Mouse (Mus musculus) megakaryocyte, embryonic 14.5 days (primary cell): ENCODE measurements at regions not wholly inside any gene's neighbourhood (a gene's known extent, or its start where the extent isn't known, plus 50 kb on each side); places are given as distances from the start of the nearest gene placed in this dataset.

ENCODE experiments used
- H3K27me3 ChIP-seq: replicated peaks from 2 replicates; pipeline ENCODE3; 2012; ENCODE audit warnings: inconsistent platforms
- H3K36me3 ChIP-seq: replicated peaks from 2 replicates; pipeline ENCODE3; 2012; ENCODE audit warnings: low read length, inconsistent platforms, mixed read lengths
- H3K4me1 ChIP-seq: 2 replicates; pipeline ENCODE4 v1.6.1; 2012; ENCODE audit warnings: inconsistent platforms
- H3K4me3 ChIP-seq: replicated peaks from 2 replicates; pipeline ENCODE3; 2012; ENCODE audit warnings: moderate library complexity, mild to moderate bottlenecking, inconsistent platforms
- H3K9me3 ChIP-seq: 2 replicates; pipeline ENCODE4 v1.6.1; 2012; ENCODE audit warnings: inconsistent platforms
- FLI1 ChIP-seq: IDR thresholded peaks from 2 replicates; pipeline ENCODE4 v1.6.1; 2012; ENCODE audit warnings: low read length, inconsistent platforms, mixed read lengths
- GATA1 ChIP-seq: IDR thresholded peaks from 3 replicates; pipeline ENCODE4 v1.6.1; 2012; ENCODE audit warnings: mixed read lengths, low read length, inconsistent platforms, borderline replicate concordance

- Histone ChIP-seq H3K27me3 (no peaks in the 10 kb centered on the region), H3K36me3 (no peaks in the 10 kb centered on the region), H3K9me3 (no peaks in the 10 kb centered on the region), H3K4me1 (peaks cover 62% of the 10 kb centered on the region), H3K4me3 (no peak overlapping the region)
- TF ChIP-seq FLI1 (no peak), GATA1 (no peak)
These were observed 908.3 kb upstream of the Lrrc6 start for GRCm38 (mm10) chr15:67408871-67409559.

- no peak for TF ChIP-seq GATA1
- no peak for TF ChIP-seq FLI1
- Histone ChIP-seq H3K36me3 (no peaks in the 10 kb centered on the region), H3K4me1 (peaks cover 46% of the 10 kb centered on the region), H3K27me3 (no peaks in the 10 kb centered on the region), H3K4me3 (no peak overlapping the region), H3K9me3 (no peaks in the 10 kb centered on the region)
These were observed 906.5 kb upstream of the Lrrc6 start for GRCm38 (mm10) chr15:67407244-67407643.

GRCm38 (mm10) chr15:67405523-67405922, 904.8 kb upstream of the Lrrc6 start:
- peaks cover 33% of the 10 kb centered on the region for H3K4me1 ChIP-seq
- H3K9me3 ChIP-seq: no peaks in the 10 kb centered on the region
- H3K36me3 ChIP-seq: no peaks in the 10 kb centered on the region
- no peak overlapping the region for H3K4me3 ChIP-seq
- no peaks in the 10 kb centered on the region for H3K27me3 ChIP-seq
- TF ChIP-seq GATA1 (no peak), FLI1 (no peak)

GRCm38 (mm10) chr15:67405011-67405410, 904.3 kb upstream of the Lrrc6 start:
- no peaks in the 10 kb centered on the region for H3K9me3 ChIP-seq
- no peaks in the 10 kb centered on the region for H3K27me3 ChIP-seq
- H3K36me3 ChIP-seq: no peaks in the 10 kb centered on the region
- TF ChIP-seq FLI1: no peak
- no peak for TF ChIP-seq GATA1
- H3K4me1 ChIP-seq: peaks cover 28% of the 10 kb centered on the region
- H3K4me3 ChIP-seq: no peak overlapping the region

GRCm38 (mm10) chr15:67402310-67402709, 901.6 kb upstream of the Lrrc6 start:
- no peak for TF ChIP-seq GATA1
- TF ChIP-seq FLI1: no peak
- peaks cover 22% of the 10 kb centered on the region for H3K4me1 ChIP-seq

GRCm38 (mm10) chr15:67397269-67397668, 896.6 kb upstream of the Lrrc6 start:
- TF ChIP-seq GATA1: no peak
- no peak for TF ChIP-seq FLI1
- Histone ChIP-seq H3K4me3 (no peak overlapping the region), H3K27me3 (no peaks in the 10 kb centered on the region), H3K36me3 (no peaks in the 10 kb centered on the region), H3K4me1 (peaks cover 13% of the 10 kb centered on the region), H3K9me3 (no peaks in the 10 kb centered on the region)

More at GRCm38 (mm10) chr15:67402310-67402709, 901.6 kb upstream of the Lrrc6 start:
- H3K4me3 ChIP-seq: no peak overlapping the region
- no peaks in the 10 kb centered on the region for H3K9me3 ChIP-seq
- H3K36me3 ChIP-seq: no peaks in the 10 kb centered on the region
- H3K27me3 ChIP-seq: no peaks in the 10 kb centered on the region

GRCm38 (mm10) chr15:67395114-67395513, 894.4 kb upstream of the Lrrc6 start:
- Histone ChIP-seq H3K9me3 (no peaks in the 10 kb centered on the region), H3K27me3 (no peaks in the 10 kb centered on the region), H3K4me1 (peaks cover 13% of the 10 kb centered on the region), H3K4me3 (no peak overlapping the region), H3K36me3 (no peaks in the 10 kb centered on the region)
- TF ChIP-seq FLI1: no peak
- no peak for TF ChIP-seq GATA1

- no peak overlapping the region for H3K4me3 ChIP-seq
- no peaks in the 10 kb centered on the region for H3K36me3 ChIP-seq
- TF ChIP-seq GATA1 (no peak), FLI1 (no peak)
- H3K27me3 ChIP-seq: no peaks in the 10 kb centered on the region
- H3K9me3 ChIP-seq: no peaks in the 10 kb centered on the region
- H3K4me1 ChIP-seq: no peaks in the 10 kb centered on the region; the same call in 1 of the 2 replicates
These were observed 891.2 kb upstream of the Lrrc6 start for GRCm38 (mm10) chr15:67391918-67392317.

GRCm38 (mm10) chr15:67388514-67388913, 887.8 kb upstream of the Lrrc6 start:
- H3K9me3 ChIP-seq: no peaks in the 10 kb centered on the region
- H3K36me3 ChIP-seq: no peaks in the 10 kb centered on the region
- TF ChIP-seq FLI1: no peak
- no peak for TF ChIP-seq GATA1
- H3K27me3 ChIP-seq: no peaks in the 10 kb centered on the region
- H3K4me1 ChIP-seq: peaks cover 9% of the 10 kb centered on the region; the same call in 1 of the 2 replicates
- H3K4me3 ChIP-seq: no peak overlapping the region

GRCm38 (mm10) chr15:67386896-67387295, 886.2 kb upstream of the Lrrc6 start:
- TF ChIP-seq FLI1: no peak
- TF ChIP-seq GATA1: no peak
- Histone ChIP-seq H3K36me3 (no peaks in the 10 kb centered on the region), H3K4me3 (no peak overlapping the region), H3K4me1 (peaks cover 9% of the 10 kb centered on the region; the same call in 1 of the 2 replicates), H3K9me3 (no peaks in the 10 kb centered on the region), H3K27me3 (no peaks in the 10 kb centered on the region)
